Mouse (Mus musculus): Measurements from ENCODE around the gene Syngr3.

- no peak for TF ChIP-seq POLR2A (IDR thresholded peaks at IDR 0.05; ENCODE audit: borderline replicate concordance, low read depth, low read length)
- no peak for TF ChIP-seq CTCF (IDR thresholded peaks at IDR 0.05; ENCODE audit: low read depth, low read length)
These were observed 43.4 kb downstream of the Syngr3 start for GRCm38 (mm10) chr17:24646381-24646780.
